Mouse (Mus musculus): ENCODE measurements at regions not wholly inside any gene's neighbourhood (a gene's known extent, or its start where the extent isn't known, plus 50 kb on each side); places are given as distances from the start of the nearest gene placed in this dataset.

- DNase-seq (ENCODE audit: low spot score in 2 of 2): no peak
Observed at GRCm38 (mm10) chr12:31173512-31173911, 67.1 kb upstream of the Gm6993 start.

- no peak for DNase-seq (ENCODE audit: low spot score in 2 of 2)
Observed at GRCm38 (mm10) chr12:31179536-31179935, 61.0 kb upstream of the Gm6993 start.

- no peak for DNase-seq (ENCODE audit: low spot score in 2 of 2)
Observed at GRCm38 (mm10) chr12:31183632-31184031, 56.9 kb upstream of the Gm6993 start.

- no peak for DNase-seq (ENCODE audit: low spot score in 2 of 2)
Observed at GRCm38 (mm10) chr12:31184217-31184975, 56.2 kb upstream of the Gm6993 start.

GRCm38 (mm10) chr12:31185177-31185932 is 55.2 kb upstream of the Gm6993 start:
- peak in 1 of 2 experiments; percentile 14 for DNase-seq (ENCODE audit: low spot score in 2 of 2)

- no peak for DNase-seq (ENCODE audit: low spot score in 2 of 2)
Observed at GRCm38 (mm10) chr12:31185933-31186845, 54.4 kb upstream of the Gm6993 start.

- no peak for DNase-seq (ENCODE audit: low spot score in 2 of 2)
Observed at GRCm38 (mm10) chr12:31188011-31188576, 52.5 kb upstream of the Gm6993 start.

GRCm38 (mm10) chr12:31190265-31190664 is 50.3 kb upstream of the Gm6993 start:
- DNase-seq (ENCODE audit: low spot score in 2 of 2): no peak
